Mouse (Mus musculus) adrenal gland, adult 18-20 months (tissue): ENCODE data around the gene Odf3. TPM values are rescaled to one million over a fixed set of nuclear protein-coding genes. Genes with fewer than 3 reads are reported as not detected.

Experiments
- DNase-seq, 2 experiments: peaks; one replicate each; pipeline ENCODE4 v3.0.0; 2021 to 2022; ENCODE audit warnings: low spot score in 2 of 2
- long read RNA-seq, 2 experiments: library from polyadenylated mRNA; stranded (forward); transcript quantifications; one replicate each; pipeline ENCODE4 v2.0.0; 2021
- total RNA-seq, 2 experiments: library from RNA; stranded (reverse); gene quantifications; 1 replicate in 1 of 2; 2 replicates in 1 of 2; pipeline ENCODE4 v1.2.3; 2021

Gene Odf3
- total RNA-seq, result under 1 TPM; 0.26 to 0.40 TPM
- long read RNA-seq, experiment 1, result 0 reads
- long read RNA-seq, experiment 2, result 0 reads

DNA sequence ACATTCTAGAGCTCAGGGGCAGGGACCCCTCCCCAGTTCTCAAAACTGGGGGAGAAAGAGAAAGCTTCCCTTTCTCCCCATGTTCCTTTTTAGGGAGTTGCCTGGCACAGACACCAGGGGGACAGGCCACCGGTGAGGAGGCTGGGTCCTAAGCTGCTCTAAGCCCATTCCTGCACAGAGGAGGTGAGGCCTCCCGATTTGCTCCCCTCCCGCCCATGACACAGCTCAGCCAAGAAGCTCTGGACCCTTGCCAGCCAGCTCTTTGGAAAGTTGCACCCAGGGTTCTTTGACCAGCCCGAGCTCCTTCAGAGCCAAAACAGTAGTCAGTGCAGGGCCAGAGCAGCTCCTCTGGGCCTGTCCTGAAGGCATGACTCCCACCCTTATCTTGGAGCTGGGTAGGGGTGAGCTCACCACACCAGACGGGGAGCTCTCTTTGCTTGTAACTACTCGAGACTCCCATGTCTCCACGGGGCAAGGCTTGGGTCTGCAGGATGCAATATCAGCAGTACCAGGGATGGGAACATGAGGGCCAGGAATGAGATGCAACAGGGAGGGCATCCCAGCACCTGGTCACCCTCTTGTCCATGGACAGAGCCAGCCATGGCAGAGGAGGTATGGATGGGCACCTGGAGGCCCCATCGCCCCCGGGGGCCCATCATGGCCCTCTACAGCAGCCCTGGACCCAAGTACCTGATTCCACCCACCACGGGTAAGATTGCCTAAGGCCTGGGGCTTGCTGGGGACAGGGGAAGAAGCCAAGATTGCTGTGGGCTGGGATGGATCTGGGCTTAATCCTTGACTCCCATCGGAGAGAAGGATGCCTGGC is at the start of gene Odf3:
Odf3 (plus strand) TSS at position 51 of the 826 bp plus-strand sequence.
- peak; percentile 56 to 67 for DNase-seq

DNA sequence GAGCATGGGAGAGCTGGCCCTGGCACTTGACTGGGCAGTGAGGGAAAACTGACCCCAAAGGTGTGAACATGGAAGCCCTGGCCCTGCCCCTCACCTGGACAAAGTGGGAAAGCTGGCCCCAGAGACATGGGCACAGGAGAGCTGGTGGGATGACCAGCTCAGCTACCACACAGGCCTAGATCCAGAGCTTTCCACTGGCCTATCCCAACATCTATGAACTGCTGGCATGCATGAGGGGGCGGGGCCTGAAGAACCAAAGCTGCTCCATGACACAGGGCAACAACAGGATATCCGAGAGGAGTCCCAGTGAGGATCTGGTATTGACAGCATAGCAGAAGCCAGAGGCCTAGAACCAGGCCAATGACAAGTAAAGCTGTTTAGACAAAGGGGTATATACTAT is 49.4 kb upstream of the Odf3 start:
- no peak for DNase-seq

DNA sequence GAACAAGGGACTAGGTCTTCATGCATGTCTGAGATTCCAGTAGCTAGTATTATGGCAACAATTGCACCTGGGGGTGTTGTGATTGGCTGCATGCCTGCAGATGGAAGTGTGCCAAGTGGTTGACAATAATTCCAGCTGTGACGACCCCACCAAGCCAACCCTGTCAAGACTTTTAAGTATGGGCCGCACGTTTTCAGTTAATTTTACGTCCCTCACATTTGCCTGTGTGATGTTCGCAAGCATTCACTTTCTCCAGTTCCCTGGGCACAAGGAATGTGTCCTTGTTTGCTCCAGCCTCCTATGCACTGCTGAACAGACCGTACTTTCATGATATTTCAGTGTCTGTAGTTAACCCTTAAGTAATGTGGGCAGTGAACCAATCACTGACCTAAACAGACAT is 45.0 kb upstream of the Odf3 start:
- no peak for DNase-seq

DNA sequence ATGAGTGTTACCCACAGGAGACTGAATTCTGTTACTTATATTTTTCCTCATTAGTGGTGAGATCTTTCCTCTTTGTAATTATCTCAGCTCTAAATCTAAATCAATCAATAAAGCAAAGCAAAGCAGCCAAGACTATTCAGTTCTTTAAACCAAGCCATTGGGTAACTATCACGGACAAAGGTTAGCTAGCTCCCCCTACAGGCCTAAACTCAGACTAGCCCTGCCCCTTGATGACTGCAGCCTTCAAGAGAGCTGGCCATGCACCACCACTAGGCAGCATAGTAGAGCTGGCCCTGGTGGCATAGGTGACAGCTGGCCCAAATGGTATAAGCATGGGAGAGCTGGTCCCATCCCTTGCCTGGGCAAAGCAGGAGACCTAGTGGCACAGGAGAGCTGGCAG is 41.9 kb upstream of the Odf3 start:
- DNase-seq, result peak; percentile 44 to 47

DNA sequence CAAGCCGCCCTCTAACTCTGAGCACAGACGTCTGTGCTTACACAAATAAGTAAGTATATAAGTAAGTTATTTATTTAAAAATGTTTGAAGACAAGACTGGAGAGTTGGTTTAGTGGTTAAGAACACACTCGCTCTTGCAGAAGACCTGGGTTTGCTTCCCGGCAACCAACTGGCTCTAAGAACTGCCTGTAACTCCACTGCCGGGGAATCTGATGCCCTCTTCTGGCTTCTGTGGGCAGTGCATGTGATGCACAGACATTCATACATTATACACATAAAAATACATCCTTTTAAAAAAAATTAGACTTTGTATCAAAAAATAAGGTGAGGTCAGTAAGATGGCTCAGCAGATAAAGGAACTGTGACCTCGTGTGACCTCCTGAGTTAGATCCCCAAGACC is 37.1 kb upstream of the Odf3 start:
- DNase-seq, result no peak

DNA sequence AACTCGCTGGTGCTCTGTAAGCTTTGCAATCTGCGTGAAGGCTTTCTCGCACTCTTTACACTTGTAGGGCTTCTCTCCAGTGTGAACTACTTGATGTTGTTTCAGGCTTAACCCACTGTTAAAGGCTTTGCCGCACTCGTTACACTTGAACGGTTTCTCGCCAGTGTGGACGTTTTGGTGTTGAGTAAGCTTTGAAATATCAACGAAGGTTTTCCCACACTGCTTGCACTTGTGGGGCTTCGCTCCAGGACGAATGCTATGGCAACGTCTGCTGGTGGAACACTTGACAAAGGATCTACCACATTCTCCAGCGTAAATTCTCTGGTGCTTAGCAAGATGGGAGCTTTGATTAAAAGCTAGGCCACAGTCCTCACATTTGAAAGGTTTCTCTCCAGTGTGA is 35.9 kb upstream of the Odf3 start:
- no peak for DNase-seq

DNA sequence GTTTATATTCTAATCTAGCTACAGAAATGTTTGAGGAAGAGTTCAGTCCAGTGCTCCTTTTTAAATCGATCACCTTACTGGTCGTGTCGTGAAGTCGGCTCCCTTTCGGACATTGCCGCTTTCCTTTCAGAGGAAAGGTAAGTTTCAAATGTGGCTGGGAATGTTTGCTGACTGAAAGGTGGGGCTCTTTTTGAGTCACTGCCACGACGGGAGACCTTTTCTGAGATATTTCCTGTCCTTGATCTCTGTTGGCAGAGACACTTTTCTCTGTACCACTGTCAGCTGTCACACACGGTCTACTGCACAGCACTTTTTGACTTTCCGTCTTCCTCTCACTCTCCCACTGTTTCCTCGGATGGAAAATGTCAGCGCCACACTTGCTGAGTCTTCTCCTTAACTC is 34.8 kb upstream of the Odf3 start:
- no peak for DNase-seq

DNA sequence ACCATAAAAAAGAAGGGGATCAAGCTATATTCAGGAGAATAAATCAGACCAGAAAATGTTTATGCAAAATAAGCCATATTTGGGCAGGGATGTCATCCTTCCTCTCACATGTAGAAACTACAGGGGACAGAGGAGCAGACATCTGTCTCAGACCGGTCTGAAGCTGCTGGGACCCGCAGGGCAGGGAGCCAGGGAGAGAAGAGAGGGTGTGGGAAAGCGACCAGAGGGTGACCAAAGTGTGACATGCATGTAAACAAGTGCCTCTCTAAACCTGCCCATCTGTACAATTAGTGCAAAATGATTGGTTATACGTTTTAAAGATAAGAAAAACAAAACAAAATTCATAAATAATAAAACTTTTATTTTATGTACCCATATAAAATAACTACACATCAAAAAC is 27.4 kb upstream of the Odf3 start:
- no peak for DNase-seq

DNA sequence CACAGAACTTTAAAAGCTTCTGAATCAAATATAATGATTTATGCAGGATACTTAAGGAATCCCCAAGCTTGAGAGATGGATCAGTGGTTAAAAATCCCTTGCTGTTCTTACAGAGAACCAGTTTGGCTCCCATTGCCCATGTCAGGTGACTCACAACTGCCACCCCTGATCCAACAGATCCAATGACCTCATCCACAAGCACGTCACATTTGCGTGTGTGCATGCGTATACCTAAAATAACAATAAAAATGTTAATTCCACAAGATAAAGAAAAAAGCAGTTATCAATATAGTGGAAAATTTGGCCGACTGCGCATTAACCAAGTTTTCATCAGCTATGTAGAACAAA is 26.3 kb upstream of the Odf3 start:
- no peak for DNase-seq

DNA sequence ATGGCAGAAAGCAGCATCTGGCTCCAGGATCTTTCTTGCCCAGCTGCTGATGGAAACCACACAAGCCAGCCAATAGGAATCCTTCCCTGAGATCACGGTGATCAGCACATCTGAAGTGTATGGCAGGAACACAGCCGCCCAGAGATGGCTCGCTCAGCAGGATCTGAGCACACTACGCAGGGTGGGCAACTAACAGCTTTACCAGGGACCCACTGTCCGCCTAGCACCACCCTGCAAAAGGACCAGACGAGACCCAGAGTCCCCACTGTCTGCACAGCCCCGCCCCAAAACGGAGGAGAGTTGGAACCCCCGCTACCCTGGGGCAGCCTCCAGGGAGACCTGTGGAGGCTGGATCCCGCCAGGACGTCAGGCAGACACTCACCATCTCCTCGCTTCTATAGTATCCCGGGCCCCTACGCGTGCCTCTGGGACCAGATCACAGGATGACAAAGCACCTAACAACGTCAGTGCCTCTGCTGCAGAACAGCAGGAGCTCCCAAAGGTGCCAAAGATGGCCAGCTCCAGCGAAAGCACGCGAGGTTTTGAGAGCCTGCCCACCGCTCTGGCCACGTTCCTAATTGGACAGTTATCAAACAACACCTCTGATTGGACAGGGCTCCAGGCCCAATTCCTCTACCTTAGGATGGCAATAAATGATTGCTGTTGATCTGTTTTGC is 25.8 kb upstream of the Odf3 start, which contains the start of gene Zfp941:
Zfp941 (minus strand) TSS at position 526 of the 677 bp plus-strand sequence.
- peak in 1 of 2 experiments; percentile 27 for DNase-seq

DNA sequence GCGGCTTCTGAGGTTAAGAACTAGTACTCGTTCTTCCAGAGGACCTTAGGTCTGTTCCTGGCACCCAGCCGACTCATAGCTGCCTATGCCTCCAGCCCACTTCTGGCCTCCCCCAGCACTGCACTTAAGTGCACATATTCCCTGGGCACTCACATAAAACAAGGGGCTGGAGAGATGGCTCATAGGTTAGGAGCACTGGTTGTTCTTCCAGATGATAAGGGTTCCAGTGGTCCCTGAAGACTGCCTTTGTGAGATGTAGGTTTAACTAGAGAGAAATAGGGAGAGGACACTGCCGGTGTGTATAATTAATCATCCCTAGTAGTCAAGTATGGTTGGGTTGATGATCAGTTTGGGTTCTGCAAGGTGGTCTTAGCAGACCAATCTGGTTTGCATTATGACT is 24.9 kb upstream of the Odf3 start:
- no peak for DNase-seq

DNA sequence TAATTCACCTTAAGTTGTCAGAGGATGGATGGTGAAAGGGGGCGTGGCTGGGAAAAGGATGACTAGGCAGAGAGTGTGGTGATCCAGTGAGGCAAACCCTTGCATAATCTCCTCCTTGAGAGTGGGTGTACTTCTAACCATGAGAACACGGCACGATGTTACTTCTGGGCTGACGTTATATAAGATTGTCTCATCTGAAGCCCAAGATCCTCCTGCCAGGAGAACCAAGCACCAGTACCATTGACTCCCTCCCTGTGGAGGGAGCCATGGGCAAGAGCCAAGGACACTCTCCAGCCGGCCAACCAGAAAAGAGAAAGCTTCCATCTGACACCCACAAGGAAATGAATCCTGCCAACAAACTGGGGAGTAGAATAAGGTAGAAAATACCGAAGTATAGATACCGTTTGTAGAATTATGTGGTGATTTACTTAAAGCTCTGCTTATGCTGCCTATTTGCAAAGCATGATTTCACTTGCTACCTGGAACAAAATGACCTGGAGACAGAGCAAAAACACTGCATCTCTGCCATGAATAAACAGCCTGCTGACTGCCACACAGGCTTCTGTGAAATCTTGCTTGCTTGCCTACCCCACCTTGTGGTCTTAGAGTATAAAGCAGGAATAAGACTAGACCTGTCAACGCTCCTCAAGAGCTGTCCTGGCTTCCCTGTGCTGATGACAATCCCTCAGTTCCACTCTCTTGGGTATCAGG is 19.3 kb upstream of the Odf3 start:
- DNase-seq, result no peak

DNA sequence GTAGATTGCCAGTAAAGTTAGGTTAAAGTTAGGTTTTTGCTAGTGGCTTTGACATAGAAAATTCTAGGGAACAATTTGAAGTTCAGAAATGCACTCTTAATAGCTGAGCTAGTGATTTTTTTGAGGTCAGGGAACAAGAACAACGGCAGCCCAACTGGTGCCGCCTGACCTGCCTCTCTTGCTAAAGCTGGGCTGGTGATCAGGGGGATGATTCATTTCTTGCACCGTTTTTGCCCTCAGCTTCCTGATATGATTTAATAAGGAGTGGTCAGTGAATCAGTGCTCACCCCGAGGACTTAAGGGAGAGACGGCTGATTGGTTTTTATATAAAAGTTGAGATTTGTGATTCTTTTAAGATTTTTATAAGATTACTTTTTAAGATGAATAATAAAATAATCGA is 16.2 kb upstream of the Odf3 start:
- no peak for DNase-seq

DNA sequence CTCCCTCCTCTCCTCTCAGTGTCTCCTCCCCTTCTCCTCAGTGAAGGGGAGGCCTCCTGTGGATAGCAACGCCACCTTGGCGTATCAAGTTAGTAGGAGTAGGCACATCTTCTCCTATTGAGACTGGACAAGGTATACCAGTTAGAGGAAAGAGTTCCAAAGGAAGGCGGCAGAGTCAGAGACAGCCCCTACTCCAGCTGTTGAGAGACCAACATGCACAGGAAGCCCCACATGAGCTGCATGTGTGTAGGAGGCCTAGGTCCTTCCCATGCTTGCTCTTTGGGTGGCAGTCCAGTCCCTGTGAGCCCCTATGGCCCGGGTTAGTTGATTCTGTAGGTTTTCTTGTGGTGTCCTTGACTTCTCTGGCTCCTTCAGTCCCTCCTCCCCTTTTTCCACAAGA is 14.3 kb upstream of the Odf3 start:
- DNase-seq, result no peak

DNA sequence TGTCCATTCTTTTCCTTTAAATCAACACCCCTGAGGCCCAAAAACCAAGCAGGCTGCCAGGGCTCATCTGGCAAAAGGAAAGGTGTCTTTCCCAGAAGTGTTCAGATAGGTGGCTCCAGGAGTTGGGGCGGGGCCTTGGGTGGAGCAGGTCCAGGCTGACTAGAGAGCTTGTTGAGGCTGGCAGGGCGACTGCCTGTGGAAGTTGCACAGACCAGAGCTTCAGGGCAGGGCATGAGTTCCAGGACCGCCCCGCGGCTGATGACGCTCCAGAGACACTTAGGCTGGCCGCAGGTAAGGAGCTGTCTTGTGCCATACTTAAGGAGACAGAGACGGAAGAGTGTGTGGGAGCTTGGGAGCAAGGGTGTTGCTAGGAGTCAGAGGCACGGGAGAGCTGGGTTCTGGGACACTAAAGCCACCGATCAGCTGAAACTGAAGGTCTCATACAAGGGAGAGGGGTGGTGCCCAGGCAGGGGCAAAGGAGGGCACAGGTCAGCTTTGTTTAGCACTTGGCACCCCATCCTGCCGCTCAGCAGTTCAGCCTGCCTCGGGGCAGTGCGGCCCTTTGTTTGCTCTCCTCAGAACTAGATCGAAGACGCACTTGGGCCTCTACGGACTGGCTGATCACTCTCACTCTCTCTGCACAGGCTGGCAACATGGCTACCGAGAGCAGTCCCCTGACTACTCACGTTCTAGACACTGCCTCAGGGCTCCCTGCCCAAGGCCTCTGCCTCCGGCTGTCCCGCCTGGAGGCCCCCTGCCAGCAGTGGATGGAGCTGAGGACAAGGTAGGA is 12.4 kb upstream of the Odf3 start, which contains the start of gene Urah:
Urah (plus strand) TSS at position 51 of the 790 bp plus-strand sequence.
- DNase-seq, result no peak

DNA sequence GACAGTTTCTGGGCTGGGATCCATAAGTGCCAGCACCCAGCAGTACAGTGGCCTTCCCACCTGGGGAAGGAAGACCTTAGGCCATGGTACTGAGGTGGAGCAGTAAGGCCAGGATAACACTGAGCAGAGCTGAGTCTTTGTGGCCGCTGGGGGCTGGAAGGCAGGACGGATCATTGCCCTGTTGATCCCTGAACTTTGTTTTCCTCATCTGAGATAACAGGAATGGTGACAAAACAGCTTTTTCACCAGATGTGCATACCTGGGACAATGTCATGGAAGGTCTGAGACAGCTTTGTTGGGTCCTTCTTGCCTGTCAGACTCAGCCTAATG is 11.9 kb upstream of the Odf3 start:
- no peak for DNase-seq

DNA sequence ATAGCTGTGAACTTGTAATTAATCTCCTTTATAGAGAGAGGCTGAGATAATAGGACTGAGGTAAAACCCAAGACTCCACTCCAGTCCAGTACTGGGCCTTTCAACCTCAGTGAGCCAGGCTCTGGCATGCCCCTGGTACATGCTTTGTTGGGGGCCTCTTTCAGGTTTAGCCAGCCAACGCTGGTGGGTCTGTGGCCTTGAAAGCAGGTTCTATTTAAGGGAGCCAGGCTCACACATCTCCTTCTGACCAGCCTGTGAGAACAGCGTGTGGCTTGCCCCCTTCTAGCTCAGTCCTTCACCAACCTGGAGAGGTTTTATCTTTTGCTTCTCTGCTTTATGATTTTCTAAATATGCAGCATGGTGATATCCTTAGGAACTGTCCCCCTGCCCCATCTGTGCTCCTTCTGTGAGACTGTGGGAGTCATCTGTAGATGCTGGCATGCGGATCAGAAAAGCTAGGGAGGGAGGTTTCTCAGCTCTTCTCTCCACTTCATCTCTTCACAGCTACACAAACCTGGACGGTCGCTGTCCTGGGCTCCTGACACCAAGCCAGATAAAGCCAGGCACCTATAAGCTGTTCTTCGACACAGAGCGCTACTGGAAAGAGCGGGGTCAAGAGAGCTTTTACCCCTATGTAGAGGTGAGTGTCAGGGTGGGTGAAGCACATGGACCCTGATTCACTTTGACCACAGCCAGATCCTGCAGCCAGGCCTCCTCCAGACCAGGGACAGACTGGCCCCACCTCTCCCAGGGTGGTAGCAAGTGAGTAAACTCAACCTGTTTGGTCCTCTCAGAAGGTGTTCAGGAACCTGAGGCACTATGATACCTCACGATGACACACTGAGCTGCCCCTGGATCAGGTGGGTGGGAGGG is 11.1 kb upstream of the Odf3 start:
- DNase-seq, result no peak

DNA sequence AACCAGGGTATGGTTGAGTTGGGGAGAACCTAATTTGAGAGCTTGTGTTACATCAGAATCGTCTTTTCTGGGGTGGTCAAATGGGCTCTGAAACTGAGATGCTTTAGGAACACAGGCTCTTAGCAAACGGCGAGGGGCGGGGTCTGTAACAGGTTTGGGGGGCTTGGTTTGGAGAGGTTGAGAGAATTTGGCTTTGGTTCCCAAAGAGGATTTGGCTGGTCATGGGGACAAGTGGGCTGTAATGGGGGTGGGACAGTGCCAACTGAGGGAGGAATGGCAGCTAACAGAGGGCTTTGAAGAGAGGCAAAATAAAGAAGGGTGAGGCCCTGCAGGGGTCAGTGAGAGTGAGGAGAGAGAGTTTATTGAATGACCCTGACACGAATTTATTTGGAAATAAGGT is 8.0 kb upstream of the Odf3 start:
- DNase-seq, result no peak

DNA sequence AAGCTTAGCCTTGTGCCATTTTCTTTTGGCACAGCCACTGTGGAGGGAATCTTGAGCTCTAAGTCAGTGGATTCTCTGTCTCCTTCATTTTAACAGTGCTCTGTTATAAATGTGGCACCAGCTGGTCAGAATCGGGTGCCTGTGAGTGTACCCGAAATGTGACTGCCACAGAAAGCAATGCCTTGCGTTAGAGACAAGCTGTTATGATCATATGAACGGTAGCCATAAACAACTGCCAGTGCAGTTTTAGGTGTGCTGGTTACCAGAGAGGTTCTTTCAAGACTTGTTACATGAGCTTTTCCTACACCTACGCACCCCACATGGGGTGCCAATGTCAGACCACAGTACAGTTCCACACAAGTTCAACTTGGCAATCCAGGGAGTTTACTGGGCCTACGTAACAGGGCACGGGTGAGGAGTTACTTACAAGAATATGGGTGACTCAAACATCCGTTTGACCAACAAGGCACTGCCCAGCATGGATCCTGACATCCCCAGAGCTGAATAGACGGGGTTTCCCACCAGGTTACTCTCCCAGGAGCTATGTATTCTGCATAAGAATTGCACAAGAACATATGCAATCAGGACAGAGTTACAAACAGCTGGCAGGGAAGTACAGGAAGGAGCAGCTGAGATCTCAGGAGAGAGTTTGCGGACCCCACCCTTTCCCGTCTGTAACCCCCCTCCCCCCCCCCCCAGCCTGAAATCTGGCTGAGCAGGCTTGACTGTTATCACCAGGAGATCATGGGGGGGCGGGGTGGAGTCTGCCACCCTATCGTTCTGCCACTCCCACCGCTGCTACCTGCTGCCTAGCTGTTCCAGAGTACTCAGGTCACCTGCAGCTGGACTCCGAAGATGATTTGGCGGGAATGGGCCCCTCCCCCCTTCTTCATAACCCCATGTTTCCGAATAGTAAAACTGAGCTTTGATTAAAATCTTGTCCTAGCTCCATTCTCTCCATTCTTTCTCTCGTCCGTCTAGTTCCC is 6.6 kb upstream of the Odf3 start:
- no peak for DNase-seq
